Mouse (Mus musculus): ENCODE measurements around the gene Dnah11.
"Not testable (repeated sequence)": the region's sequence is repeated elsewhere in the genome, so short reads cannot be mapped to it uniquely, and the experiment has no call there.

Dnah11 gene

GRCm38 (mm10) chr12:117959213-117959612 lies 239.6 kb downstream of the Dnah11 start:
- no peak for DNase-seq

- no peak for DNase-seq
Measured at GRCm38 (mm10) chr12:117946823-117947704, 251.8 kb downstream of the Dnah11 start.

- no peak for DNase-seq
Measured at GRCm38 (mm10) chr12:117941947-117942346, 256.9 kb downstream of the Dnah11 start.

- no peak for DNase-seq
Measured at GRCm38 (mm10) chr12:117938214-117938613, 260.6 kb downstream of the Dnah11 start.

- DNase-seq: no peak
Measured at GRCm38 (mm10) chr12:117932026-117932425, 266.8 kb downstream of the Dnah11 start.

GRCm38 (mm10) chr12:117929768-117930167 lies 269.1 kb downstream of the Dnah11 start:
- no peak for DNase-seq

- DNase-seq: no peak
Measured at GRCm38 (mm10) chr12:117915826-117916588, 282.8 kb downstream of the Dnah11 start.

- no peak for DNase-seq
Measured at GRCm38 (mm10) chr12:117914613-117915245, 284.1 kb downstream of the Dnah11 start.

- DNase-seq: no peak
Measured at GRCm38 (mm10) chr12:117911396-117911795, 287.4 kb downstream of the Dnah11 start.

- not testable (repeated sequence) for DNase-seq
Measured at GRCm38 (mm10) chr12:117905232-117905840, 293.5 kb downstream of the Dnah11 start.

- DNase-seq: no peak
Measured at GRCm38 (mm10) chr12:117903671-117904070, 295.2 kb downstream of the Dnah11 start.

GRCm38 (mm10) chr12:117901352-117901751 lies 297.5 kb downstream of the Dnah11 start:
- not testable (repeated sequence) for DNase-seq

GRCm38 (mm10) chr12:117900798-117901197 lies 298.0 kb downstream of the Dnah11 start:
- not testable (repeated sequence) for DNase-seq

- no peak for DNase-seq
Measured at GRCm38 (mm10) chr12:117887422-117887821, 311.4 kb downstream of the Dnah11 start.

GRCm38 (mm10) chr12:117884627-117885026 lies 314.2 kb downstream of the Dnah11 start:
- DNase-seq: no peak

GRCm38 (mm10) chr12:117878341-117878740 lies 320.5 kb downstream of the Dnah11 start:
- no peak for DNase-seq

- no peak for DNase-seq
Measured at GRCm38 (mm10) chr12:117872265-117872664, 326.6 kb downstream of the Dnah11 start.

GRCm38 (mm10) chr12:117867708-117868564 lies 330.9 kb downstream of the Dnah11 start:
- no peak for DNase-seq

GRCm38 (mm10) chr12:117862655-117863054 lies 336.2 kb downstream of the Dnah11 start:
- DNase-seq: no peak

- DNase-seq: no peak
Measured at GRCm38 (mm10) chr12:117861249-117861648, 337.6 kb downstream of the Dnah11 start.

- no peak for DNase-seq
Measured at GRCm38 (mm10) chr12:117860840-117861239, 338.0 kb downstream of the Dnah11 start.

GRCm38 (mm10) chr12:117857884-117858283 lies 341.0 kb downstream of the Dnah11 start:
- DNase-seq: no peak
